Mouse (Mus musculus) adrenal gland, adult (tissue): ENCODE measurements around the gene 1700088E04Rik.

Source experiments
- DNase-seq, 2 experiments: peaks; one replicate each; pipeline ENCODE4 v3.0.0; 2022 to 2023; ENCODE audit warnings: low spot score in 1 of 2; ENCODE audit not compliant: inconsistent age in 2 of 2

Gene 1700088E04Rik

GRCm38 (mm10) chr15:79140866-79141565, at the start of gene 1700088E04Rik, which contains the start of gene Polr2f:
Gene 1700088E04Rik (minus strand): TSS chr15:79141253.
Gene Polr2f (plus strand): TSS chr15:79141009.
- DNase-seq: peak; percentile 96 to 99

GRCm38 (mm10) chr15:79187819-79188218, 46.8 kb upstream of the 1700088E04Rik start:
- no peak for DNase-seq

- peak in 1 of 2 experiments; percentile 17 for DNase-seq
These were observed 44.2 kb upstream of the 1700088E04Rik start for GRCm38 (mm10) chr15:79185213-79185612.

- DNase-seq: no peak
These were observed 35.9 kb upstream of the 1700088E04Rik start for GRCm38 (mm10) chr15:79176905-79177304.

- no peak for DNase-seq
These were observed 25.7 kb upstream of the 1700088E04Rik start for GRCm38 (mm10) chr15:79166712-79167111.

- no peak for DNase-seq
These were observed 24.1 kb upstream of the 1700088E04Rik start, which contains the start of gene Sox10 for GRCm38 (mm10) chr15:79165140-79165539. Gene Sox10 (minus strand): TSS chr15:79165240.

- DNase-seq: no peak
These were observed 23.2 kb upstream of the 1700088E04Rik start for GRCm38 (mm10) chr15:79164251-79164650.

- DNase-seq: peak in 1 of 2 experiments; percentile 15
These were observed 21.8 kb upstream of the 1700088E04Rik start for GRCm38 (mm10) chr15:79162822-79163221.

GRCm38 (mm10) chr15:79162301-79162700, 21.2 kb upstream of the 1700088E04Rik start:
- DNase-seq: no peak

GRCm38 (mm10) chr15:79155572-79155971, 14.5 kb upstream of the 1700088E04Rik start:
- DNase-seq: peak in 1 of 2 experiments; percentile 59

GRCm38 (mm10) chr15:79152709-79153108, 11.7 kb upstream of the 1700088E04Rik start:
- DNase-seq: no peak

- no peak for DNase-seq
These were observed 10.8 kb upstream of the 1700088E04Rik start for GRCm38 (mm10) chr15:79151881-79152280.

- peak; percentile 82 to 94 for DNase-seq
These were observed 7.5 kb upstream of the 1700088E04Rik start for GRCm38 (mm10) chr15:79148533-79148932.

GRCm38 (mm10) chr15:79145522-79145921, 4.5 kb upstream of the 1700088E04Rik start:
- no peak for DNase-seq

GRCm38 (mm10) chr15:79144021-79144420, 3.0 kb upstream of the 1700088E04Rik start:
- DNase-seq: no peak

GRCm38 (mm10) chr15:79143316-79143715, 2.3 kb upstream of the 1700088E04Rik start:
- no peak for DNase-seq

GRCm38 (mm10) chr15:79141566-79141917, 489 bp upstream of the 1700088E04Rik start:
- DNase-seq: no peak

GRCm38 (mm10) chr15:79139640-79140039, 1.4 kb downstream of the 1700088E04Rik start:
- DNase-seq: peak in 1 of 2 experiments; percentile 44

- peak in 1 of 2 experiments; percentile 40 for DNase-seq
These were observed 5.1 kb downstream of the 1700088E04Rik start for GRCm38 (mm10) chr15:79135783-79136575.

- peak in 1 of 2 experiments; percentile 31 for DNase-seq
These were observed 5.7 kb downstream of the 1700088E04Rik start for GRCm38 (mm10) chr15:79135332-79135731.

GRCm38 (mm10) chr15:79134496-79135270, 6.4 kb downstream of the 1700088E04Rik start:
- peak; percentile 20 to 45 for DNase-seq
